Mouse (Mus musculus): ENCODE data around the gene Aloxe3.

The Aloxe3 gene

DNA sequence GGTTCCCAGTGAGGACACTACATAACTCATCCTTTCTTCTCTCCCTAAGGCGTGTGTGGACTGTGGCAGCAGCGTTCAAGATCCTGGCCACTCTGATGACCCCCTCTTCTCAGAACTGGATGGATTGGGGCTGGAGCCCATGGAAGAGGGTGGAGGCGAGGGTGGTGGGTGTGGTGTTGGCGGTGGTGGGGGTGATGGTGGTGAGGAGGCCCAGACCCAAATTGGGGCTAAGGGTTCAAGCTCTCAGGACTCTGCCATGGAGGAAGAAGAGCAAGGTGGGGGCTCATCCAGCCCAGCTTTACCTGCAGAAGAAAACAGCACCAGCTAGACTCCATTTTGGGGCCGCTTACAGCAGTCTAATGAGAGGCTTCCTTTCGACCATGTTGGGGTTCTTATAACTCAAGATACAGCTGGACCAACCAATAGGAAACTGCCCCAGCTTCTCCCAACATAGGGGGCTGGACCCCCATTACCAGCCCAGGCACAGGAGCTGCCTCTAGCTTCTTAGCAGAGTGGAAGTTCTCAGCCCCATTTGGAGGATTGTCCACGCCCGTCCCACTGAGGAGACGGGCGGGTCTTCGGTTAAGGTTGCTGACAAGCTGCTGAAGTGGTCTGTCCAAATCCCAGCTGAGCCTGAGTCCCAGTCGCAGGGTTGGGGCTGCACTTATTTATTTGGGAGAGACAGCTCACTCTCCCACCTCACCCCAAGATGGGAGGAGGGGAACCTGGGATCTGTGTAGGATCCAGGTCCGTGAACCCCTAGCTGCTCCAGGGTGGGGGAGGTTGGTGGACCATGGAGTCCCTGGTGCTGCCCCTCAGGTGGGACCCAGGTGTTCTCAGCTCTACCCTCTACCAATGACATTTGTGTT is 16.4 kb upstream of the Aloxe3 start:
- DNase-seq (ENCODE audit: low read depth) = no peak

DNA sequence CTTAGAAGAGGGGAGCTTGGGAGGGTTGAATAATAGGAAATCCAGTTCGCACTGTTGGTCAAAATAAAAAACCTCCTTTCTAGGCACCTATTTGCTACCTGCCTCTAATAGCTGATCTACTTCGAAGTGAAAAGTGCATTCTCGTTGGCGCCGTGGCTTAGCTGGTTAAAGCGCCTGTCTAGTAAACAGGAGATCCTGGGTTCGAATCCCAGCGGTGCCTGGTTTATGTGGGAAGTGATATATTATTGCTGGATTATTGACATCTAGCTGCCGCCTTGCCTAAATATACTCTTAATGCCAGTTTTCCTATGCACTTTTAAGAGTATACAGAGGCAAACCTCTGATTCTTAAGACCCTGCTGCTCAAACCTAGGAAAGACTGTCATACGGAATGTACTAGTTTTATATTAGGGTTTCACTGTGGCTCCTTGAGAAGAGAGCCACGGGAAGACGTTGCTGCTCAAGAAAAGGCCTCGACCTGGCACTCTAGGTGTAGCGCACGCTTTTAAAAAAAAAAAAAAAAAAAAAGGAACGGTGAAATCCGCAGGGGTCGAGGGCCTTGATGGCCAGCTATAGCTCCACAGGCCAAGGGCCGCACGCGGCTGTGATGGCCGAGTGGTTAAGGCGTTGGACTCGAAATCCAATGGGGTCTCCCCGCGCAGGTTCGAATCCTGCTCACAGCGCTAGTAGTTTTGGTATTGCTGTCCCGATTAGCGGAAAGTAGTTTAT is 15.2 kb upstream of the Aloxe3 start:
- DNase-seq (ENCODE audit: low read depth) = peak; percentile 83

DNA sequence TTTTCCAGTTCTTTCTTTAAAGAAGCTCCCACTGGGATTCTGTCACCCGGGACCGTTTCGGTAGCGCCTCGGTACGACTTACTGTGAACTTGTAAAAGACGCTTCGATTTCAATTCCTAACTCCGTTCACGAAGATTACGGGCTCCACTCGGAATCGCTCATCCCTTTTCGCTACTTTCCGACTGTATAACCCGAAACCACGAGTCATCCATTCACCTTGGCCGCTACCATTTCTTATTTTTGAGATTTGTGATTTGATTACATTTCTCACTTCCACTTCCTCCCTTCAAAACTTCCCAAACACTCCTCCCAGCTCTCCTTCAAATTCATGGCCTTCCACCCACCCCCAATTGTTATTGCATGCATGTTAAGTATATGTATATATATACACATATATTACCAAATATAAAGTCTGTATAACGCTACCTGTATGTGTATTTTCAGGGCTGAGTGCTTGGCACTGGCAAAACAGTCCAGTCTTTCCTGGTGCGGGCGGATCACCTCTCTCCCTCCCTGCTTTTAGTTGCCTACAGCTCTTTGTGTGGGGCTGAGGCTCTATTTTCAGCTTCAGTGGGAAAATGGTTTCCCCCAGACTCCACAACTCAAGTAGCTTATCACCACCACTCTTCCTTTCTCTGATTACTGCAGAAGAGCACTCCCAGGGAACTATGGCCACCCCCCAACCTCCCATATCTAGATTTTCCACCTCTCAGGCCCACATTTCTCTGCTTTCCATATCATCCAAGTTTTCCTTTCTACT is 14.5 kb upstream of the Aloxe3 start:
- no peak for DNase-seq (ENCODE audit: low read depth)

DNA sequence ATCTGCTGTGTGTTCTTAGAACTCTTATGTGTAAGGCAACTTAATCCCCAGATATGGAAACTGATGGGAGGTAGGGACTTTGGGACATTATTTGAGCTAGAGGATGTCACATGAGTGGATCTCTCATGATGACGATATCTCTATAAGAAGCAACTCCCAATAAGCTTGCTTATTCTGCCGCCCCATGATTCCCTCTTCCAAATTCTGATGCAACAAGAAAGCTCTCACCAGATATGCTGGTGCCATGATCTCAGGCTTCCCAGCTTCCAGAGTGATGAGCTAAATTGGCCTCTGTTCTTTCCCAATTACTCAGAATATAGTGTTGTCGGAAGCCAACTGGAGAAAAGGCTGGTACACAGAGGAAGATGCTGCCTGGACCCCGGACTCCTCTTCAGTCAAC is 13.8 kb upstream of the Aloxe3 start:
- no peak for DNase-seq (ENCODE audit: low read depth)

GRCm38 (mm10) chr11:69114018-69114417 is 11.7 kb upstream of the Aloxe3 start:
- DNase-seq (ENCODE audit: low read depth) = no peak

DNA sequence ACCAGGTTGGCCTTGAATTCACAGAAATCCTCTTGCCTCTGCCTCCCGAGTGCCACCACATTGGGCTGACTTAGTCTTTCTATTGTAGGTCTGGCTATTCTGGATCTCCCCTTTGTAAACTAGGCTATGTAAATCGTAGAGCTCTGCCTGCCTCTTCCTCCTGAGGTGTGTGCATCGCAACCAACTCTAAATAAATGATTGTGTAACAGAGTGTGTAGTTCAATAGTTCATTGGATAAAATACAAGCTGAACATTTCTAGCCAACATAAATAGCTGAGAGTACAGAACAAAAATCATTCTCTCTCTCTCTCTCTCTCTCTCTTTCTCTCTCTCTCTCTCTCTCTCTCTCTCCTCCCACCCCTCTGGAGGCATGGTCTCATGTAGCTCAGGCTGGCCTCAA is 11.1 kb upstream of the Aloxe3 start:
- DNase-seq (ENCODE audit: low read depth) = no peak

GRCm38 (mm10) chr11:69116843-69117242 is 8.9 kb upstream of the Aloxe3 start:
- no peak for DNase-seq (ENCODE audit: low read depth)

- peak; percentile 49 for DNase-seq (ENCODE audit: low read depth)
Observed at GRCm38 (mm10) chr11:69117737-69118695, 7.7 kb upstream of the Aloxe3 start.

DNA sequence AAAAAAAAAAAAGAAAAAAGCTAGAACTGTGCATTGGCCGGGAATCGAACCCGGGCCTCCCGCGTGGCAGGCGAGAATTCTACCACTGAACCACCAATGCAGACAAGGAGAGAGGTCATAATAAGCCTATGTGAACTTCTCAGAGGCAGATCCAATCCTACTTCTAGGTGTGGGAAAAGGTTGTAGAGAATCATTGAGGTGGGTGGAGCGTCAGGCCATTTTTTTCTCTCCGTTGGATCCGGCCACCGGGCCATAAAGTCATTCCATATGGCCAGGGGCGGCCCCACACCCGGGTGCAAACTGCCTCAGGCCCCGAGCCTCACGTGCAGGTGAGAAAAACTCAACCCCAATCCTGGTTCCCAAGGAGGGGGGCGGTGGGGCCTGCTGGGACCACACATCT is 6.9 kb upstream of the Aloxe3 start:
- peak; percentile 90 for DNase-seq (ENCODE audit: low read depth)

DNA sequence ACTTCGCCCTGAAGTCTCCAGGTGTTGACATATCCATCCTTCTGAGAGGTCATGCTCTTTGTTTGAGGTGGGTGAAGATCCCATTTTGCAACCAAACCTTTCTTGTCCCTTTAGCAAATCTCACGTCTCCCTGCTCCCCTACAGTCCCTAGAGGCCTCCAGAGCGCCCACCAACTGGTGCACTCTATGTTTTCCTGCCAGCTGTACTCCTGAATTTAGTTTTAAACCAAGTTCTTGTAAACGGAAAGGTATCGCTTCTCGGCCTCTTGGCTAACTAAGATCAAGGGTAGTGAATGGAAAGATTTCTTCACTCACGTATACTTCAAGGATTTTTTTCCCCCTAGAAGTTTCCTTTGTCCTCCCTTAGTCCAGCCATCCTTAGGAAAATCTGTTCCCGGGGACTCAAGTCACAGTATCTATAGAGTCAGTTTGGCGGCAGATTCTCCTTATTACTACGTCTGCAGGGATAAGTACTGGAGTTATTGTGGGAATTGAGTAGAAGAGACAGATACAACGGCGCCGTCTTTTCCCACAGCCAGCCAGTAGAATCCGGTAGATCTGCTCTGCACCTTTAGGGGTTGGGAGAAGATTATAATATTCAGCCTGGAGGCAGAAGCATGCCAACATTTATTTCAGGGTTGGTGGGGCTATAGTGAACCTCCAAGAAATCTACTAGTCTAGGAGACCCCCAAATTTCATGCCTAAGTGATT is 6.1 kb upstream of the Aloxe3 start:
- no peak for DNase-seq (ENCODE audit: low read depth)

DNA sequence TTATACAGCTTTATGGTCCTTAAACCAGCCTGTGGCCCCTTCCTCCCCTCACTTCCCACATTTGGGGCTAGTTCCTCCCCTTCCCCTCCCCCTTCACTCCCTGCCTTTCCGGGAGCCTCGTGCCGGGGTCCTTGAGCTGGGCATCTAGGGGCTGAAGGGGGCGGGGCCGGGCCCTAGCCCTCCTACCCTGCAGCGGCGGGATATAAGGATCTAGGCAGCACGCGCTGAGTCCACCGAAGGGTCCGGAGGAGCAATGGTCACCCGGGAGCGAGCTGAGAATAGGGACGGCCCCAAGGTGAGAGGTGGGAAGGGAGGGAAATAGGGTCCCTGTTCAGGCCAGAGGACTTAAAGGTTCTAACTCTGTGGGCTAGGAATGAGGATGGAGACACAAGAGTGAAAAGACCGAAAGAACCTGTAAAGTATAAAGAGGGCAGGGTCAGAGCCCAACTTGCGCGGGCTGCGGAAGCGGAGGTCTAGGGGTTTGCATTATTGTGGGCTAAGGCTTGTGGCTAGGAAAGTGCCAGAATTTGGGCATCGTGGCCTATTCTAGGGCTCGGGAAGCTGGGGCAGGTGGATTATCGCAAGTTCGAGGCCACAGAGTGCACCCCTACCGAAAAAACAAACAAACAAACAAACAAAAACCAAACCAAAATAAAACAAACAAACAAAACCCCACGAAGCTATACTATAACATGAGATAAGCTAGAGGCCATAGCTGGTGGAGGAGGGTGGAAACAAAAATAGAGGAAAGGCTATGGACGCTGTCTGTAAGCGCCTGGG is 5.3 kb upstream of the Aloxe3 start, which contains the start of gene Hes7:
Gene Hes7 (plus strand): TSS at position 184 of the 780 bp plus-strand sequence.
- no peak for DNase-seq (ENCODE audit: low read depth)

DNA sequence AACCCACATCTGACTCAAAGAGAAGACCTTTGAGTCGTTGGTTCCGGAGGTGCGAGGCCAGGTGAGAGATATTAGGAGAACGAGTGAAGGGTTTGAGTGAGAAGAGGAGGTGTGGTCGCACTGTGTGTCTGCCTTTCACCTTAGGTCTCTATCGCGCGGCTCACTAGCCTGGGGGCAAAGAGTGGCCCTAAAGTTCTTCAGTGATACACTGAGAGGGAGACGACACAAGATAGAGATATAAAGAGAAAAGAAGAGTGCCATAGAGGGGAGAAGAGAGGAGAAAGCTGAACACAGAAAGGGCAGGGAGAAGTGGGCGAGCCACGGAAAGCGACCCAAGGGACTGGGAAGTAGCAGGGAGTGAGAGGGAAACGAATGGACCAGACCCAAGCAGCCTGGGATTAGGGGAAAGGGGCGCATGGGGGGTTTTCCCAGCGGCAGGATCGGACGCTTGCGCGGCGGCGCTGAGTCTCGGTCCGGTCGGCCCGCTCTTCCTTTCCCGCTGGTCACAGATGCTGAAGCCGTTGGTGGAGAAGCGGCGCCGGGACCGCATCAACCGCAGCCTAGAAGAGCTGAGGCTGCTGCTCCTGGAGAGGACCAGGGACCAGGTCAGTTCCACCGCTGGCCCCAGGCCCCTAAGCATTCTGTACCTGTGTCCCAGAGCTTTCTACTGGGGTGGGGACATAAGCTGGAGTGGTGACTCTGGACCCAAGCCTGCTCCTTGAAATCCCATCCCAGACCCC is 4.5 kb upstream of the Aloxe3 start:
- DNase-seq (ENCODE audit: low read depth) = no peak

- DNase-seq (ENCODE audit: low read depth) = no peak
Observed at GRCm38 (mm10) chr11:69121741-69122335, 3.9 kb upstream of the Aloxe3 start.

DNA sequence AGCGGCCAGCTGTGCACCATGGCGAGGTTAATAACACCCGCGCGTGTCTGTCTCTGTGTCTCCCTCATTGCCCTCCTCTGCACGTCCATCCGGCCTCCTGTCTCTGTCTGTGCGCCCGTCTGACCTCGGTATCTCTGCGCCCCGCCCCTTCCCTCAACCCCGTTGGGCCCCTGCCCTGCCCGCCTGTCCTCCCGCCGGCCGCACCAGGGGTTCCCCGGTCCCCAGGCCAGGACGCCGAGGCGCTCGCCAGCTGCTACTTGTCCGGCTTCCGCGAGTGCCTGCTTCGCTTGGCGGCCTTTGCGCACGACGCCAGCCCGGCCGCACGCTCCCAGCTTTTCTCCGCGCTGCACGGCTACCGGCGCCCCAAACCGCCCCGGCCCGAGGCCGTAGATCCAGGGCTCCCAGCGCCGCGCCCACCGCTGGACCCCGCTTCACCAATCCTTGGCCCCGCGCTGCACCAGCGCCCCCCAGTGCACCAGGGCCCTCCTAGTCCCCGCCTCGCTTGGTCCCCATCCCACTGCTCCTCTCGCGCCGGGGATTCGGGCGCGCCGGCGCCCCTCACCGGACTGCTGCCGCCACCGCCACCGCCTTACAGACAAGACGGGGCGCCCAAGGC is 3.3 kb upstream of the Aloxe3 start, which contains the start of gene 9130213A22Rik:
Gene 9130213A22Rik (minus strand): TSS at position 254 of the 616 bp plus-strand sequence.
- DNase-seq (ENCODE audit: low read depth) = peak; percentile 90

- peak; percentile 96 for DNase-seq (ENCODE audit: low read depth)
Observed at GRCm38 (mm10) chr11:69123056-69123692, 2.5 kb upstream of the Aloxe3 start.

GRCm38 (mm10) chr11:69123693-69124497 is 1.8 kb upstream of the Aloxe3 start:
- peak; percentile 97 for DNase-seq (ENCODE audit: low read depth)

GRCm38 (mm10) chr11:69124498-69124847 is 1.2 kb upstream of the Aloxe3 start:
- DNase-seq (ENCODE audit: low read depth) = no peak
